In genomic region chr17:88752827-88753471, GRCm38 (mm10) we compare ENCODE assay signal across 8 mouse cellular contexts. TPM values are rescaled to one million over a fixed set of nuclear protein-coding genes. Genes with fewer than 3 reads are reported as not detected.
DNase-seq lines count a peak whose midpoint lies in the region; ATAC-seq and TF ChIP-seq lines count a peak whose summit lies in the region.

No protein-coding gene starts in this region.

- DNase-seq in heart, adult 8-10 months (ENCODE audit: low spot score), result no peak
- DNase-seq in R1 (ENCODE audit: low read depth, low spot score), result peak; percentile 50
- peak; percentile 78 for DNase-seq in forebrain, embryonic 14.5 days (ENCODE audit: low spot score)
- DNase-seq in liver, embryonic 11.5 days (ENCODE audit: low spot score), result no peak
- DNase-seq in neural tube, embryonic 10.5 days (ENCODE audit: extremely low spot score, low spot score), result peak; percentile 45
- DNase-seq in c-Kit-positive CD71-positive TER-119-positive erythroid progenitor cells, embryonic 14.5 days (ENCODE audit: low spot score), result no peak

- H3K4me1 ChIP-seq in heart, embryonic 12.5 days (replicated peaks), result peaks cover 3% of the 10 kb centered on the region
- H3K4me1 ChIP-seq in forebrain, embryonic 14.5 days (ENCODE audit: control insufficient read depth, insufficient read depth, low read length), result peaks cover 6% of the 10 kb centered on the region
- H3K4me1 ChIP-seq in intestine, postnatal 0 days (replicated peaks; ENCODE audit: control insufficient read depth, insufficient read depth, low read length), result no peaks in the 10 kb centered on the region
- H3K4me1 ChIP-seq in liver, embryonic 11.5 days (replicated peaks; ENCODE audit: control insufficient read depth, insufficient read depth, low read length), result no peaks in the 10 kb centered on the region

- TF ChIP-seq CTCF in intestine, postnatal 0 days (IDR thresholded peaks at IDR 0.05; ENCODE audit: low read depth), result peak; percentile 75

- no peaks in the 10 kb centered on the region for H3K9me3 ChIP-seq in heart, embryonic 12.5 days (replicated peaks)
- no peaks in the 10 kb centered on the region for H3K9me3 ChIP-seq in forebrain, embryonic 14.5 days (replicated peaks; ENCODE audit: control insufficient read depth, low read length)
- H3K9me3 ChIP-seq in intestine, postnatal 0 days (ENCODE audit: control insufficient read depth), result no peaks in the 10 kb centered on the region
- no peaks in the 10 kb centered on the region for H3K9me3 ChIP-seq in liver, embryonic 11.5 days (ENCODE audit: control insufficient read depth, low read length)

- 9% methylated on average over 17 of the region's 17 CpGs for WGBS in heart, embryonic 12.5 days
- WGBS in forebrain, embryonic 14.5 days, result 6% methylated on average over 17 of the region's 17 CpGs
- WGBS in intestine, postnatal 0 days, result 7% methylated on average over 17 of the region's 17 CpGs
- WGBS in liver, embryonic 11.5 days, result 8% methylated on average over 17 of the region's 17 CpGs

- ATAC-seq in heart, embryonic 12.5 days (ENCODE audit: insufficient number of reproducible peaks, low FRiP score), result no peak
- peak; percentile 69 for ATAC-seq in forebrain, embryonic 14.5 days
- ATAC-seq in intestine, postnatal 0 days, result no peak
- ATAC-seq in liver, embryonic 11.5 days (replicated peaks; ENCODE audit: low FRiP score), result no peak; the same call in 1 of the 2 replicates

- H3K36me3 ChIP-seq in heart, embryonic 12.5 days, result no peaks in the 10 kb centered on the region
- no peaks in the 10 kb centered on the region for H3K36me3 ChIP-seq in forebrain, embryonic 14.5 days (ENCODE audit: control insufficient read depth, insufficient read depth, low read length)
- no peaks in the 10 kb centered on the region for H3K36me3 ChIP-seq in intestine, postnatal 0 days (ENCODE audit: control insufficient read depth, insufficient read depth)
- H3K36me3 ChIP-seq in liver, embryonic 11.5 days (ENCODE audit: control insufficient read depth, insufficient read depth, low read length), result no peaks in the 10 kb centered on the region

- H3K9ac ChIP-seq in heart, embryonic 12.5 days, result no peak overlapping the region
- no peak overlapping the region for H3K9ac ChIP-seq in forebrain, embryonic 14.5 days (ENCODE audit: low read length)
- no peak overlapping the region for H3K9ac ChIP-seq in intestine, postnatal 0 days (ENCODE audit: low read depth, low read length)
- H3K9ac ChIP-seq in liver, embryonic 11.5 days (ENCODE audit: low read depth, low read length), result no peak overlapping the region

- no peak overlapping the region for H3K27ac ChIP-seq in heart, embryonic 12.5 days (ENCODE audit: poor library complexity, severe bottlenecking)
- no peak overlapping the region for H3K27ac ChIP-seq in forebrain, embryonic 14.5 days (ENCODE audit: low read depth, low read length)
- no peak overlapping the region for H3K27ac ChIP-seq in intestine, postnatal 0 days (ENCODE audit: low read depth, low read length)
- no peak overlapping the region for H3K27ac ChIP-seq in liver, embryonic 11.5 days (ENCODE audit: low read depth, low read length)

- no peak overlapping the region for H3K4me3 ChIP-seq in heart, embryonic 12.5 days
- no peak overlapping the region for H3K4me3 ChIP-seq in forebrain, embryonic 14.5 days (ENCODE audit: low read depth, low read length)
- peak overlapping the region; percentile 9; the same call in 1 of the 2 replicates for H3K4me3 ChIP-seq in intestine, postnatal 0 days (ENCODE audit: low read depth, low read length)
- no peak overlapping the region for H3K4me3 ChIP-seq in liver, embryonic 11.5 days (ENCODE audit: low read depth, low read length)

- H3K4me2 ChIP-seq in heart, embryonic 12.5 days, result peak overlapping the region; percentile 44
- H3K4me2 ChIP-seq in forebrain, embryonic 14.5 days (ENCODE audit: low read length), result peak overlapping the region; percentile 20
- H3K4me2 ChIP-seq in intestine, postnatal 0 days (replicated peaks; ENCODE audit: low read depth), result peak overlapping the region; percentile 52
- peak overlapping the region; percentile 15; the same call in 1 of the 2 replicates for H3K4me2 ChIP-seq in liver, embryonic 11.5 days

- peaks cover 22% of the 10 kb centered on the region for H3K27me3 ChIP-seq in heart, embryonic 12.5 days (replicated peaks)
- peaks cover 8% of the 10 kb centered on the region; the same call in 1 of the 2 replicates for H3K27me3 ChIP-seq in forebrain, embryonic 14.5 days (replicated peaks; ENCODE audit: control insufficient read depth, insufficient read depth, low read length)
- H3K27me3 ChIP-seq in intestine, postnatal 0 days (replicated peaks; ENCODE audit: control insufficient read depth, insufficient read depth, low read length), result no peaks in the 10 kb centered on the region
- no peaks in the 10 kb centered on the region for H3K27me3 ChIP-seq in liver, embryonic 11.5 days (replicated peaks; ENCODE audit: control insufficient read depth, insufficient read depth, low read length)

RNA-seq across cellular contexts. Expression of gene Lhcgr, which starts 38.8 kb away (rescaled TPM):
- polyA plus RNA-seq in heart, embryonic 12.5 days (2016; fragmentation: Nextera tagmentation; extraction: Ambion mirVana), result 0.19 TPM in 1 of 2 replicates, not detected in the other
- not detected for total RNA-seq in heart, adult 8-10 months (2022)
- 0.79 and 1.3 TPM in 2 replicates for polyA plus RNA-seq in forebrain, embryonic 14.5 days (2014; fragmentation: Nextera tagmentation; extraction: Ambion mirVana)
- not detected in 2 replicates for polyA plus RNA-seq in intestine, postnatal 0 days (2015; fragmentation: Nextera tagmentation; extraction: Ambion mirVana)
- not detected in 2 replicates for polyA plus RNA-seq in liver, embryonic 11.5 days (2014; fragmentation: Nextera tagmentation; extraction: Ambion mirVana)

Comparison
In these comparisons a context has a peak if more than half of its experiments do, and no peak if none do; other contexts are left out.
1. DNase-seq: peak in R1 (single experiment), forebrain, embryonic 14.5 days (single experiment) and neural tube, embryonic 10.5 days (single experiment); none in heart, adult 8-10 months (single experiment), liver, embryonic 11.5 days (single experiment) and c-Kit-positive CD71-positive TER-119-positive erythroid progenitor cells, embryonic 14.5 days (single experiment).
2. Peak in every context shown above with its lines, with median percentiles within 50 percentile points of each other: H3K4me2 ChIP-seq.